Mouse (Mus musculus) thymus, adult 2 months (tissue): ENCODE data around the gene Selenof.

Source experiments
- CTCF ChIP-seq: fragments of 200-500 bp; IDR thresholded peaks from 2 replicates; pipeline ENCODE4 v1.5.1; 2012; ENCODE audit warnings: mild to moderate bottlenecking, control low read depth, low read length, moderate library complexity, borderline replicate concordance; ENCODE audit not compliant: control insufficient read depth, poor library complexity, insufficient read depth; ENCODE audit errors: extremely low read depth
- POLR2A ChIP-seq: fragments of 200-500 bp; IDR thresholded peaks from 2 replicates; pipeline ENCODE4 v1.6.1; 2012; ENCODE audit warnings: mild to moderate bottlenecking, low read length, control low read depth, moderate library complexity; ENCODE audit not compliant: control insufficient read depth, poor library complexity, insufficient read depth; ENCODE audit errors: extremely low read depth

DNA sequence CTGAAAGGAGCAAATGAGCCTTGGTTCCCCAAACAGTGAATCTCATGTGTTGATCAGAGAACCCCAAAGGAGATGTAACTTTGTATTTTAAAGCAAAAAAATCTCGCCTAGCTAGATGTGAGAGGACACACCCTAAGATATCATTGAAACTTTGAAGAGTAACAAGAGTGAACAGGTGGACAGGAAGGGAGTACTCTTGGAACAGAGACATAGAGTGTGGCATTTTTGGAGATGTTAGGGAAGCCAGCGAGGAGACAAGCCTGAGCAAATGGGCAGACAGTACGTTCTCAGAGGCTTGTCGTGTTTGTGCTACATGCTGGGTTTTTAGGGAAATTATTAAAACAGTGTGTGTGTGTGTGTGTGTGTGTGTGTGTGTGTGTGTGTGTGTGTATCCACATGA, 68.0 kb downstream of the Selenof start:
- TF ChIP-seq CTCF = no peak
- no peak for TF ChIP-seq POLR2A
